Mouse (Mus musculus) neutrophil, adult 5-6 weeks (primary cell): ENCODE results near the gene Otud4. TPM values are rescaled to one million over a fixed set of nuclear protein-coding genes. Genes with fewer than 3 reads are reported as not detected.
"Not testable (repeated sequence)": the region's sequence is repeated elsewhere in the genome, so short reads cannot be mapped to it uniquely, and the experiment has no call there.

ENCODE experiments used
- ATAC-seq: fragments of 151-379, 151-347 bp; 2 replicates; pipeline ENCODE4 v1.8.0; 2017; ENCODE audit warnings: mild to moderate bottlenecking, moderate TSS enrichment; ENCODE audit not compliant: insufficient number of reproducible peaks, poor library complexity, low FRiP score, severe bottlenecking; ENCODE audit errors: extremely low read depth
- total RNA-seq: library from RNA; stranded (forward); fragments of 200-1000 nt; gene quantifications from 2 replicates; pipeline ENCODE4 v1.2.3, GENCODE M21; 2017

Gene Otud4
- total RNA-seq: 63.7 and 72.7 TPM in 2 replicates

- peak; percentile 14; the same call in 1 of the 2 replicates for ATAC-seq
These were observed at the start of gene Otud4 for GRCm38 (mm10) chr8:79639586-79640451. Otud4 (plus strand) TSS chr8:79639618.

GRCm38 (mm10) chr8:79600962-79601361 lies 38.5 kb upstream of the Otud4 start:
- no peak for ATAC-seq

- ATAC-seq: not testable (repeated sequence)
These were observed 36.2 kb upstream of the Otud4 start for GRCm38 (mm10) chr8:79603204-79603603.

- ATAC-seq: no peak
These were observed 33.2 kb upstream of the Otud4 start for GRCm38 (mm10) chr8:79606225-79606624.

GRCm38 (mm10) chr8:79606751-79607300 lies 32.6 kb upstream of the Otud4 start:
- no peak for ATAC-seq

- no peak for ATAC-seq
These were observed 30.7 kb upstream of the Otud4 start for GRCm38 (mm10) chr8:79608701-79609100.

GRCm38 (mm10) chr8:79610268-79610667 lies 29.1 kb upstream of the Otud4 start:
- ATAC-seq: no peak

GRCm38 (mm10) chr8:79612298-79612697 lies 27.1 kb upstream of the Otud4 start:
- no peak for ATAC-seq

GRCm38 (mm10) chr8:79612965-79613364 lies 26.5 kb upstream of the Otud4 start:
- ATAC-seq: peak; percentile 85

GRCm38 (mm10) chr8:79615741-79616350 lies 23.6 kb upstream of the Otud4 start:
- no peak for ATAC-seq

- no peak for ATAC-seq
These were observed 20.5 kb upstream of the Otud4 start for GRCm38 (mm10) chr8:79618906-79619305.

GRCm38 (mm10) chr8:79619353-79619752 lies 20.1 kb upstream of the Otud4 start:
- no peak for ATAC-seq

GRCm38 (mm10) chr8:79620000-79620399 lies 19.4 kb upstream of the Otud4 start:
- ATAC-seq: no peak

GRCm38 (mm10) chr8:79620489-79621276 lies 18.7 kb upstream of the Otud4 start:
- ATAC-seq: no peak

- no peak for ATAC-seq
These were observed 17.1 kb upstream of the Otud4 start for GRCm38 (mm10) chr8:79622346-79622745.

GRCm38 (mm10) chr8:79623351-79623750 lies 16.1 kb upstream of the Otud4 start:
- ATAC-seq: no peak

GRCm38 (mm10) chr8:79624416-79624815 lies 15.0 kb upstream of the Otud4 start:
- no peak for ATAC-seq

GRCm38 (mm10) chr8:79626213-79626612 lies 13.2 kb upstream of the Otud4 start:
- ATAC-seq: no peak

GRCm38 (mm10) chr8:79635491-79635890 lies 3.9 kb upstream of the Otud4 start:
- ATAC-seq: no peak
